Mouse (Mus musculus): ENCODE data around the gene Man1a2. TPM values are rescaled to one million over a fixed set of nuclear protein-coding genes. Genes with fewer than 3 reads are reported as not detected.

The Man1a2 gene
- total and polyA plus RNA-seq, 3 experiments: 27.1 to 261 (median 33.2) TPM

DNA sequence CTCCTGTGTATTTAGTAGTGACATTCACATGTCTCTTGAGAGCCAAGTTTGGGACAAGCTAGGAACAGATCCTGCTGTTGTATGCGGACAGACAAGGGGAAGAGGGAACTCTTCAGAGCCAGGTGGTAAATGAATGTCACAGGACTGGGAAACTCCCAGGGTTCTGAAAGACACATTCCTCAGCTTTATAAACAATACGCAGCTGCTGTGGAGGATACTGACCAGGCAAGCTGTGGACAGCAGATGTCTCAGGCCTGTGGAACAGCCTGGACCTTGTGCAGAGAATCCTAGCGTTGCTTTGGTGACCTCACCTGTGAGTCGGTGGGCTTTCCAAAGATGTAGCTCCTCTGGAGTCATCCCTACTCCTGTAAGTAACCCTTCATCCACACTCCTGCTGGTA lies 21.8 kb upstream of the Man1a2 start:
- Histone ChIP-seq H3K9ac (ENCODE audit: control insufficient read depth, low read depth, low read length, poor library complexity, severe bottlenecking) (no peak overlapping the region), H3K27me3 (ENCODE audit: control insufficient read depth in 1 of 2, insufficient read depth in 2 of 2, low read length in 2 of 2) (no peaks in the 10 kb centered on the region), H3K27ac (ENCODE audit: control insufficient read depth, low read depth, low read length) (no peak overlapping the region), H3K4me1 (ENCODE audit: control insufficient read depth in 1 of 2, insufficient read depth in 2 of 2, low read length in 2 of 2) (peaks cover 2 to 18% of the 10 kb centered on the region in 2 experiments; a peak in 3 of 4 replicates), H3K4me3 (ENCODE audit: control insufficient read depth in 1 of 2, insufficient read depth in 1 of 2, low read depth in 2 of 2, low read length in 2 of 2) (no peak overlapping the region), H3K79me2 (ENCODE audit: control insufficient read depth, insufficient read depth, low read length, poor library complexity) (no peaks in the 10 kb centered on the region), H3K9me3 (replicated peaks; ENCODE audit: insufficient read depth, low read length) (no peaks in the 10 kb centered on the region), H3K36me3 (ENCODE audit: control insufficient read depth in 1 of 2, insufficient read depth in 2 of 2, low read length in 2 of 2) (peaks cover 0 to 9% of the 10 kb centered on the region in 2 experiments; a peak in 2 of 4 replicates)
- TF ChIP-seq MEF2A (IDR thresholded peaks at IDR 0.05; ENCODE audit: extremely low read depth, insufficient replicate concordance, low read depth, low read length, poor library complexity, severe bottlenecking): no peak
- no peak for TF ChIP-seq TCF12 (IDR thresholded peaks at IDR 0.05; ENCODE audit: low read depth, low read length)
- no peak for TF ChIP-seq POLR2AphosphoS5 (IDR thresholded peaks at IDR 0.05; ENCODE audit: borderline replicate concordance, low read depth, low read length)
- no peak for TF ChIP-seq JUND (IDR thresholded peaks at IDR 0.05; ENCODE audit: low read depth, low read length)
- TF ChIP-seq TBP (IDR thresholded peaks at IDR 0.05; ENCODE audit: low read depth, low read length): no peak
- TF ChIP-seq BHLHE40 (IDR thresholded peaks at IDR 0.05; ENCODE audit: borderline replicate concordance, low read depth, low read length): no peak
- no peak for TF ChIP-seq UBTF (IDR thresholded peaks at IDR 0.05; ENCODE audit: borderline replicate concordance, insufficient read depth, low read depth, low read length)
- no peak for TF ChIP-seq POLR2A (IDR thresholded peaks at IDR 0.05; ENCODE audit: control insufficient read depth in 1 of 2, insufficient read depth in 1 of 2, low read depth in 1 of 2, low read length in 2 of 2, poor library complexity in 1 of 2)
- no peak for TF ChIP-seq SMC3 (IDR thresholded peaks at IDR 0.05; ENCODE audit: low read depth, low read length)
- TF ChIP-seq MAZ (IDR thresholded peaks at IDR 0.05; ENCODE audit: low read depth, low read length): no peak
- no peak for TF ChIP-seq CHD1 (IDR thresholded peaks at IDR 0.05; ENCODE audit: low read depth, low read length)
- TF ChIP-seq NRF1 (IDR thresholded peaks at IDR 0.05; ENCODE audit: insufficient read depth, low read depth, low read length, poor library complexity, severe bottlenecking): no peak
- no peak for TF ChIP-seq GATA1 (IDR thresholded peaks at IDR 0.05; ENCODE audit: low read depth, low read length)
- no peak for TF ChIP-seq USF2 (IDR thresholded peaks at IDR 0.05; ENCODE audit: borderline replicate concordance in 1 of 2, insufficient read depth in 1 of 2, low read depth in 1 of 2, low read length in 2 of 2)
- no peak for DNase-seq (ENCODE audit: low read depth, low spot score)

DNA sequence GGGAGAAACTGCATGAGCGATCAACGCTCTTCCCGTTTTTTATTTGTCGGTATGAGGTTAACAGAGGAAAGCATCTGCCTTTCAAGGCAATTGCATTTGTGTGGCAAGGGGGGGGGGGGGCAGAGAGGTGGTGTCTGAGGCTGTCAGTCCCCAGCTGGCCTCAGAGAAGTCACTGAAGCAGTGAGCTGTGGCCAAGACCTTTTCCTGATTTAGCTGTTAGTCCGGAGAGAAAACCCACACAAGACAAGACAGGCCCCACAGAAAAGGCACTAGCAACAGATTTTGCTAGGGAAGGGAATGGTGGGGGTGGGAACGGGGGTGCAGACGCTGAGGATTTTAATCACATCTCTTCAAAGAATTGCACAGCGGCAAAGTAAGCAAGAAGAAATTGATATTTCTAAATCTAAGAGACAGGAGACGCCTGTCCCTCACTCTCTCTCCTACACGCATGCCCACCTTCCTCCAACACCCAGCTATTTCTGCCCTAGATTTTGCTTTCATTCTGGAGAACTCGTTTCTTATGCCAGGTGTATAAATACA lies 19.9 kb upstream of the Man1a2 start:
- Histone ChIP-seq H3K4me3 (ENCODE audit: control insufficient read depth in 1 of 2, insufficient read depth in 1 of 2, low read depth in 2 of 2, low read length in 2 of 2) (no peak overlapping the region), H3K9me3 (replicated peaks; ENCODE audit: insufficient read depth, low read length) (no peaks in the 10 kb centered on the region), H3K27ac (ENCODE audit: control insufficient read depth, low read depth, low read length) (no peak overlapping the region), H3K27me3 (ENCODE audit: control insufficient read depth in 1 of 2, insufficient read depth in 2 of 2, low read length in 2 of 2) (no peaks in the 10 kb centered on the region), H3K9ac (ENCODE audit: control insufficient read depth, low read depth, low read length, poor library complexity, severe bottlenecking) (no peak overlapping the region), H3K4me1 (ENCODE audit: control insufficient read depth in 1 of 2, insufficient read depth in 2 of 2, low read length in 2 of 2) (peaks cover 2 to 14% of the 10 kb centered on the region in 2 experiments; a peak in 3 of 4 replicates), H3K36me3 (ENCODE audit: control insufficient read depth in 1 of 2, insufficient read depth in 2 of 2, low read length in 2 of 2) (peaks cover 0 to 9% of the 10 kb centered on the region in 2 experiments; a peak in 2 of 4 replicates), H3K79me2 (ENCODE audit: control insufficient read depth, insufficient read depth, low read length, poor library complexity) (no peaks in the 10 kb centered on the region)
- TF ChIP-seq HCFC1 (IDR thresholded peaks at IDR 0.05; ENCODE audit: low read depth, low read length) (no peak), SIN3A (IDR thresholded peaks at IDR 0.05; ENCODE audit: low read length) (no peak), USF2 (IDR thresholded peaks at IDR 0.05; ENCODE audit: borderline replicate concordance in 1 of 2, insufficient read depth in 1 of 2, low read depth in 1 of 2, low read length in 2 of 2) (no peak), MXI1 (IDR thresholded peaks at IDR 0.05; ENCODE audit: low read depth, low read length) (no peak), ETS1 (IDR thresholded peaks at IDR 0.05; ENCODE audit: low read depth, low read length) (no peak)
- no peak for DNase-seq (ENCODE audit: low read depth, low spot score)
